Mouse (Mus musculus): Measurements from ENCODE around the gene Cdc25b. TPM values are rescaled to one million over a fixed set of nuclear protein-coding genes. Genes with fewer than 3 reads are reported as not detected.

The Cdc25b gene
- total and polyA plus RNA-seq, 3 experiments = 12.6 to 34.5 TPM; not detected in 1

DNA sequence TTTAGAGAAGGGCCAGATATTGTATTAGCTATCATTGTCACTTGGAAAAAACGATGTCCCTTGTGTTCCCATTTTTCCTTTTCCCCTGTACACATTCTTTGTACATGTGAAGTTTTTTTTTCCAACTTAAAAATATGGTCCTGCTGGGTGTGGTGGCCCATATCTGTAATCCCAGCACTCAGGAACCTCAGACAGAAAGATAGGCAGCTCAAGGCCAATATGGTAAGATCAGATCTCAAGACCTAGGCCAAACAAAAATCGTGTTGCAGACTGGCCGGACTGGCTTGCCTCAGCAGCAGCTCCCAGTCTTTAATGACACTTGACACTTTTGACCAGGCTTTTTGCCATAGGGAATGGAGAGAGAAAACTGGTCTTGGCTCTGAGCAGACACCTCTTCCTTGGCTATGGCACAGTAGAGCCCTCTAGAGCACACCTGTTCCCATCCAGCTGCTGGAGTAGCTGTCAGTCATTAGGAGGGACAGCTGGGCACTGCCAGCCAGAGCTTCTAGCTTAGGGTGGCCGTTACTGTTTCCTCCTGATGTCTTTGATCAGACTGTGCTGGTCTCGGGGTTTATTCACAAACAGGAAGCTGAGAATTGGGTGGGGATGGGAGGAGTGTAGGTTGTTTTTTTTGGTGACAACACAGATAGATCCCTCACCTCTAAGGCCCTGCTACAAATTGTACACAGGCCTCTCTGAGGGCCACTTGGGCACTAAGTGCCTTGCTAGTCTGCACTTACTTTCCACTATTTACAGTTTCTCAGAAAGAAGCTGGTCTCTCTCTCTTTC, 3.0 kb downstream of the Cdc25b start (continued):
- peak; percentile 77 for TF ChIP-seq TCF12 (IDR thresholded peaks at IDR 0.05; ENCODE audit: low read depth, low read length)
- no peak for TF ChIP-seq ETS1 (IDR thresholded peaks at IDR 0.05; ENCODE audit: low read depth, low read length)
- TF ChIP-seq ZC3H11A (IDR thresholded peaks at IDR 0.05; ENCODE audit: low read depth, low read length) = no peak
- TF ChIP-seq NELFE (IDR thresholded peaks at IDR 0.05; ENCODE audit: low read depth, low read length) = no peak

- peaks cover 15 to 33% of the 10 kb centered on the region in 2 experiments for H3K4me1 ChIP-seq (ENCODE audit: control insufficient read depth in 1 of 2, insufficient read depth in 2 of 2, low read length in 2 of 2)
- H3K27me3 ChIP-seq (ENCODE audit: control insufficient read depth in 1 of 2, insufficient read depth in 2 of 2, low read length in 2 of 2) = no peaks in the 10 kb centered on the region
- no peaks in the 10 kb centered on the region for H3K9me3 ChIP-seq (replicated peaks; ENCODE audit: insufficient read depth, low read length)
- no peaks in the 10 kb centered on the region; the same call in none of the 2 replicates for H3K79me2 ChIP-seq (ENCODE audit: control insufficient read depth, insufficient read depth, low read length, poor library complexity)
- H3K27ac ChIP-seq (ENCODE audit: control insufficient read depth, low read depth, low read length) = 0 out of 2 replicates have a peak overlapping the region, but pooled peaks have one; percentile 6
- DNase-seq (ENCODE audit: low read depth, low spot score) = no peak
- H3K36me3 ChIP-seq (ENCODE audit: control insufficient read depth in 1 of 2, insufficient read depth in 2 of 2, low read length in 2 of 2) = peaks cover 1 to 31% of the 10 kb centered on the region in 2 experiments; a peak in 2 of 4 replicates
- H3K4me3 ChIP-seq (ENCODE audit: control insufficient read depth in 1 of 2, insufficient read depth in 1 of 2, low read depth in 2 of 2, low read length in 2 of 2) = no peak overlapping the region
- no peak for TF ChIP-seq POLR2AphosphoS2 (IDR thresholded peaks at IDR 0.05; ENCODE audit: low read length)
- TF ChIP-seq ETS1 (IDR thresholded peaks at IDR 0.05; ENCODE audit: low read depth, low read length) = no peak
- TF ChIP-seq UBTF (IDR thresholded peaks at IDR 0.05; ENCODE audit: borderline replicate concordance, insufficient read depth, low read depth, low read length) = no peak
- no peak for TF ChIP-seq GABPA (IDR thresholded peaks at IDR 0.05; ENCODE audit: low read depth, low read length)
- no peak for TF ChIP-seq CTCF (IDR thresholded peaks at IDR 0.05 in 2 of 3, conservative IDR thresholded peaks at IDR 0.05 in 1 of 3; ENCODE audit: control insufficient read depth in 1 of 3, insufficient read depth in 1 of 3, low read depth in 2 of 3, low read length in 3 of 3, poor library complexity in 1 of 3, severe bottlenecking in 1 of 3)
- no peak for TF ChIP-seq MXI1 (IDR thresholded peaks at IDR 0.05; ENCODE audit: low read depth, low read length)
- TF ChIP-seq POLR2AphosphoS5 (IDR thresholded peaks at IDR 0.05; ENCODE audit: borderline replicate concordance, low read depth, low read length) = no peak
- TF ChIP-seq TAL1 (IDR thresholded peaks at IDR 0.05; ENCODE audit: low read length) = no peak
- no peak for TF ChIP-seq RCOR1 (IDR thresholded peaks at IDR 0.05; ENCODE audit: low read depth, low read length)
- no peak for TF ChIP-seq MAFK (IDR thresholded peaks at IDR 0.05; ENCODE audit: borderline replicate concordance, low read depth, low read length)
- TF ChIP-seq MAZ (IDR thresholded peaks at IDR 0.05; ENCODE audit: low read depth, low read length) = no peak
- TF ChIP-seq CHD2 (IDR thresholded peaks at IDR 0.05; ENCODE audit: low read length) = no peak
- no peak for TF ChIP-seq MEF2A (IDR thresholded peaks at IDR 0.05; ENCODE audit: extremely low read depth, insufficient replicate concordance, low read depth, low read length, poor library complexity, severe bottlenecking)
- no peak for TF ChIP-seq ZKSCAN1 (IDR thresholded peaks at IDR 0.05; ENCODE audit: low read depth, low read length)
- no peak overlapping the region for H3K9ac ChIP-seq (ENCODE audit: control insufficient read depth, low read depth, low read length, poor library complexity, severe bottlenecking)
Measured at GRCm38 (mm10) chr2:131190344-131191004, 3.7 kb downstream of the Cdc25b start.
